Mouse (Mus musculus) kidney, embryonic 15.5 days (tissue): ENCODE results near the gene Hipk1. TPM values are rescaled to one million over a fixed set of nuclear protein-coding genes. Genes with fewer than 3 reads are reported as not detected.

ENCODE experiments used
- ATAC-seq: fragments of 200-750 bp; cut with Nextera tagmentation; replicated peaks from 2 replicates; pipeline ENCODE4 v1.8.0; 2017; ENCODE audit warnings: moderate TSS enrichment; ENCODE audit not compliant: low FRiP score
- H3K27ac ChIP-seq: fragments of 300-500 bp; sonication (generic); 2 replicates; pipeline ENCODE4 v1.5.1; 2015; ENCODE audit warnings: mild to moderate bottlenecking, inconsistent platforms
- H3K27me3 ChIP-seq: fragments of 300-500 bp; sonication (generic); 2 replicates; pipeline ENCODE4 v1.6.1; 2015; ENCODE audit warnings: inconsistent platforms
- H3K36me3 ChIP-seq: fragments of 300-500 bp; sonication (generic); 2 replicates; pipeline ENCODE4 v1.6.1; 2015; ENCODE audit warnings: inconsistent platforms
- H3K4me1 ChIP-seq: fragments of 300-500 bp; sonication (generic); 2 replicates; pipeline ENCODE4 v1.6.1; 2015; ENCODE audit warnings: inconsistent platforms
- H3K4me2 ChIP-seq: fragments of 300-500 bp; sonication (generic); 2 replicates; pipeline ENCODE4 v1.6.1; 2015; ENCODE audit warnings: moderate library complexity, mild to moderate bottlenecking, inconsistent platforms
- H3K4me3 ChIP-seq: fragments of 300-500 bp; sonication (generic); replicated peaks from 2 replicates; pipeline ENCODE4 v1.5.1; 2015; ENCODE audit warnings: mild to moderate bottlenecking, inconsistent platforms
- H3K9ac ChIP-seq: fragments of 300-500 bp; sonication (generic); 2 replicates; pipeline ENCODE4 v1.6.1; 2015; ENCODE audit warnings: mild to moderate bottlenecking, inconsistent platforms
- H3K9me3 ChIP-seq: fragments of 300-500 bp; sonication (generic); replicated peaks from 2 replicates; pipeline ENCODE4 v1.6.1; 2016; ENCODE audit warnings: inconsistent platforms
- WGBS: fragments of 180-500 bp; shearing (Covaris S2); methylation state at CpG from one replicate; pipeline ENCODE4 v1.1.7; 2015; ENCODE audit warnings: mixed read lengths; 5-methylcytosine and 5-hydroxymethylcytosine counted together
- polyA plus RNA-seq: library from polyadenylated mRNA; unstranded; fragments of >200 nt; fragmentation: Nextera tagmentation; extraction: Ambion mirVana; gene quantifications from 2 replicates; pipeline ENCODE4 v1.2.1, GENCODE M21; 2015

Gene Hipk1
- polyA plus RNA-seq, 1 experiment from 2014 or later = 11.0 TPM

DNA sequence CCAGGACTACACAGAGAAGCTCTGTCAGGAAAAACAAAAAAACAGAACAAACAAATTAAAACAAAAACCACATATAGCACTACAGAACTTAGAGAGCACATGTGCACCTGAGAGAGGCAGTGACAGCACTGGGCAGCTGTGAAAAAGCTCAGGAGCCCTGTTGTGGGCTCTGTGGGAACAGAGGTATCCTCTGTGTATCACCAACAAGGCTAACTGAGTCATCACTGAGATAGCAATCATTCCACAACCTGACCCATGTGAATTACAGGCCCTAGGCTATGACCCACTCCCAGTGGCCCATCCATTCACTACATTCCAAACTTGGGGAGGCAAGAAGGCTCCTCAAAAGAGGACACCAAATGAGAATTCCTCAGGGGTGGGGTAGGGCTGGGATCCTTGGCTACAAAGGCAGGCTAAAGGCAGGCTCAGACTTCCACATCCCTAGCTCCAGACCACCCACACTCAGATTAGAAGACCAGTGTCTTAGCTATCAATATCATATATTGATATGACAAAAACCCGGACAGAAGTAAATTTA lies 94.9 kb downstream of the Hipk1 start:
- WGBS = 76% methylated on average over 1 of the region's 1 CpGs

DNA sequence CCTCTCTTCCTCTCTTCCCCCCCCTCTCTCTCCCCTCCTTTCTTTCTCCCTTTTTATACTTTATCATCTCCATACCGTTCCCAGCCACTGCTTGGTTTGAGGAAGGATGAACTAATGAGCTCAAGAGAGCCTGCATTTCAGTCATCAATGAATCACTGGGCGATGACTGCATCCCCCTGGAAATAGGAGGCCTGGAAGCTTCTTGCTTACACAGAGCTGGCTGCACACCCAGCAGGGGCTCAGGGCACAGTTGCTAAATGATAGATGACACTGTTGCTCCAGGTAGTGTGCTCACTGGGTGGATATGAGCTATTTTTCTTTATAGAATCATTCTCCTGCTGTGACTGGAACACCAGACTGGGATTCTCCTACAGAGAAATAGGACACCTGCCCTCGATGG lies 95.8 kb downstream of the Hipk1 start:
- no peak overlapping the region for H3K4me3 ChIP-seq
- H3K36me3 ChIP-seq = no peaks in the 10 kb centered on the region
- no peak overlapping the region for H3K4me2 ChIP-seq
- no peak for ATAC-seq
- H3K27me3 ChIP-seq = no peaks in the 10 kb centered on the region
- WGBS = 63% methylated on average over 3 of the region's 3 CpGs
- no peaks in the 10 kb centered on the region for H3K4me1 ChIP-seq
- H3K9me3 ChIP-seq = no peaks in the 10 kb centered on the region
- H3K27ac ChIP-seq = no peak overlapping the region
- H3K9ac ChIP-seq = no peak overlapping the region

More for the DNA sequence above, 94.9 kb downstream of the Hipk1 start:
- Histone ChIP-seq H3K9ac (no peak overlapping the region), H3K27ac (no peak overlapping the region), H3K9me3 (no peaks in the 10 kb centered on the region), H3K4me2 (no peak overlapping the region), H3K4me1 (no peaks in the 10 kb centered on the region), H3K27me3 (no peaks in the 10 kb centered on the region), H3K36me3 (no peaks in the 10 kb centered on the region), H3K4me3 (no peak overlapping the region)
- no peak for ATAC-seq

DNA sequence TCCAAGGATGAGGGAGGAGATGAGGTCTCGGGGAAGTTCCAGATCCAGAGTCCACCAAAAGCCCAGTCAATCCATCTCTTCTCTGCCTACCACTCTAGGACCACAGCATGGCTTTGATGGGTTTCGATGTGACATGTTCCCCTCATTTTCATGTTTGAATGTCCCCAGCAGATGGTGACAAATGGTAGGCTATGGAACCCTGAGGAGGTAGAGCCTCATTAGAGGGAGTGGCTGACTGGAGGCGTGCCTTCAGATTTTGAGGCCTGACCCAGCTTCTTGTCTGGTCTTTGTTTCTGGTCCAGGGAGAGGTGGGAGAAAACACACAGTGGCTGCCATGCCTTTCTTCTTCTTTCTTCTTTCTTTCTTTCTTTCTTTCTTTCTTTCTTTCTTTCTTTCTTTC lies 100.9 kb downstream of the Hipk1 start:
- Histone ChIP-seq H3K9ac (no peak overlapping the region), H3K9me3 (no peaks in the 10 kb centered on the region), H3K4me1 (no peaks in the 10 kb centered on the region), H3K27me3 (no peaks in the 10 kb centered on the region), H3K4me3 (no peak overlapping the region), H3K4me2 (no peak overlapping the region), H3K36me3 (no peaks in the 10 kb centered on the region), H3K27ac (no peak overlapping the region)
- 79% methylated on average over 3 of the region's 3 CpGs for WGBS
- ATAC-seq = no peak

Other genes starting within 250 kb of the Hipk1 start
- 0.17 and 0.46 TPM in 2 replicates for gene Syt6, start 216.3 kb downstream of the Hipk1 start, polyA plus RNA-seq
- 0.13 TPM in 1 of 2 replicates, not detected in the other for gene Atg4a-ps, start 145.5 kb downstream of the Hipk1 start, polyA plus RNA-seq
- 53.2 and 59.6 TPM in 2 replicates for gene Olfml3, start 53.6 kb downstream of the Hipk1 start, polyA plus RNA-seq
- not detected in 2 replicates for gene Gm10964, start 52.2 kb downstream of the Hipk1 start, polyA plus RNA-seq
- 25.1 and 28.3 TPM in 2 replicates for gene Dclre1b, start 17.9 kb upstream of the Hipk1 start, polyA plus RNA-seq
- gene Ap4b1, start 18.0 kb upstream of the Hipk1 start, polyA plus RNA-seq = 18.9 and 19.6 TPM in 2 replicates
- gene Gm43064, start 18.0 kb upstream of the Hipk1 start, polyA plus RNA-seq = 0.27 and 0.30 TPM in 2 replicates
- gene Bcl2l15, start 41.0 kb upstream of the Hipk1 start, polyA plus RNA-seq = 0.14 and 0.17 TPM in 2 replicates
- 0.58 and 0.73 TPM in 2 replicates for gene Ptpn22, start 68.2 kb upstream of the Hipk1 start, polyA plus RNA-seq
- 10.2 and 10.7 TPM in 2 replicates for gene Rsbn1, start 122.6 kb upstream of the Hipk1 start, polyA plus RNA-seq
- gene Phtf1, start 176.5 kb upstream of the Hipk1 start, polyA plus RNA-seq = 26.8 and 29.7 TPM in 2 replicates